Mouse (Mus musculus) embryonic facial prominence, embryonic 13.5 days (tissue): ENCODE data around the gene Rcc2. TPM values are rescaled to one million over a fixed set of nuclear protein-coding genes. Genes with fewer than 3 reads are reported as not detected.

Experiments used
- ATAC-seq: fragments of 200-750 bp; cut with Nextera tagmentation; 2 replicates; pipeline ENCODE4 v1.8.0; 2017; ENCODE audit warnings: low read depth; ENCODE audit not compliant: insufficient number of reproducible peaks, insufficient read depth, low FRiP score, low TSS enrichment
- H3K27ac ChIP-seq: fragments of 300-500 bp; sonication (generic); 2 replicates; pipeline ENCODE4 v1.5.1; 2015; ENCODE audit warnings: moderate library complexity, mild to moderate bottlenecking, inconsistent platforms
- H3K27me3 ChIP-seq: fragments of 300-500 bp; sonication (generic); 2 replicates; pipeline ENCODE4 v1.6.1; 2015; ENCODE audit warnings: mild to moderate bottlenecking, inconsistent platforms
- H3K36me3 ChIP-seq: fragments of 300-500 bp; sonication (generic); 2 replicates; pipeline ENCODE4 v1.6.1; 2015; ENCODE audit warnings: mild to moderate bottlenecking, inconsistent platforms
- H3K4me1 ChIP-seq: fragments of 300-500 bp; sonication (generic); 2 replicates; pipeline ENCODE4 v1.6.1; 2015; ENCODE audit warnings: inconsistent platforms
- H3K4me2 ChIP-seq: fragments of 300-500 bp; sonication (generic); 2 replicates; pipeline ENCODE4 v1.6.1; 2015; ENCODE audit warnings: moderate library complexity, mild to moderate bottlenecking, inconsistent platforms
- H3K4me3 ChIP-seq: fragments of 300-500 bp; sonication (generic); 2 replicates; pipeline ENCODE4 v1.5.1; 2015; ENCODE audit warnings: mild to moderate bottlenecking, inconsistent platforms
- H3K9ac ChIP-seq: fragments of 300-500 bp; sonication (generic); 2 replicates; pipeline ENCODE4 v1.6.1; 2015; ENCODE audit warnings: mild to moderate bottlenecking, inconsistent platforms
- H3K9me3 ChIP-seq: fragments of 300-500 bp; sonication (generic); 2 replicates; pipeline ENCODE4 v1.6.1; 2016; ENCODE audit warnings: inconsistent platforms
- WGBS: fragments of 180-500 bp; shearing (Covaris S2); methylation state at CpG from one replicate; pipeline ENCODE4 v1.1.7; 2015; ENCODE audit warnings: mixed read lengths; 5-methylcytosine and 5-hydroxymethylcytosine counted together
- polyA plus RNA-seq: library from polyadenylated mRNA; unstranded; fragments of >200 nt; fragmentation: Nextera tagmentation; extraction: Ambion mirVana; gene quantifications from 2 replicates; pipeline ENCODE4 v1.2.1, GENCODE M21; 2015

Gene Rcc2
- polyA plus RNA-seq = 43.5 and 44.2 TPM in 2 replicates

DNA sequence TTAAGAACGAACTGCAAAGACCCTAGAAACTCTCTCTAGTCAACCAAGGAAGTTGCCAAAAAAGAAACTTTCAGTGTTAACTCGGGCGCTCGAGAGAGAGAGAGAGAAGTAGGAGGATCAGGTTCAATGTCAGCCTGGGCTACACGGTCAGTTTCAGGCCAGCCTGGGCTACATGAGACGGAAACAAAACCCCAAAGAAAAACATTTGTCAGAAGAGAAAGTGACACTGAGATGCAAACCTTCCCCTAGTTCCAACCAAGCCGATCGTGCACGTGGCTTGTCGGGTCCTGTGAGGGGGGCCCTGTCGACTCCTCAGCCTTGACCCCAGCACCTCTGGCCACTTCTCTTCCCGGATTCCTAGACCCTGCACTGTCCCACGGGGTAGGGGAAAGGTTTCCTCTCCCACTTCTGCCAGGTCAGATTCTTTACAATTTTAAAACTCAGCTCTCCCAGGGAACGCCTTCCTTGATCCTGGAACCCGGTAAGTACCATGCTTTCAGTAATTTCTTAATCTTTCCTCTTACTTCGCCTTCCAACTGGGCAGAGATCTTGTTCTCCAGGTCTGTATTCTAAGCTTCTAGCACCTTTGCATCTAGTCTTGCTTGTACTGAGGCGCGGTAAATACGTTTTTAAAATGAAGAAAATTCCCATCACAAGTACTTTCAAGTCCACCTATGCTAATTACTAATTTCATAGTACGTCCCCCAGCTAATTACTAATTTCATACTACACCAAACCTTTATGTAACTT, at the start of gene Rcc2:
Gene Rcc2 (plus strand): TSS at position 273 of the 750 bp plus-strand sequence.
- H3K4me3 ChIP-seq = peak within 1 kb of the TSS; percentile 94
- peak within 1 kb of the TSS; percentile 97 for H3K9ac ChIP-seq
- peak within 1 kb of the TSS; percentile 99 for H3K27ac ChIP-seq
- H3K4me2 ChIP-seq = peak within 1 kb of the TSS; percentile 92
- peaks cover 44% of the 10 kb centered on the region for H3K4me1 ChIP-seq
- ATAC-seq = no peak
- WGBS = 4% methylated on average over 20 of the region's 20 CpGs
- peaks cover 13% of the 10 kb centered on the region for H3K36me3 ChIP-seq
- peaks cover 17% of the 10 kb centered on the region; the same call in 1 of the 2 replicates for H3K27me3 ChIP-seq
- no peaks in the 10 kb centered on the region for H3K9me3 ChIP-seq

- no peaks in the 10 kb centered on the region for H3K27me3 ChIP-seq
- H3K4me1 ChIP-seq = peaks cover 40% of the 10 kb centered on the region
- H3K9me3 ChIP-seq = no peaks in the 10 kb centered on the region
- H3K36me3 ChIP-seq = no peaks in the 10 kb centered on the region
- no peak overlapping the region for H3K4me2 ChIP-seq
- 34% methylated on average over 14 of the region's 14 CpGs for WGBS
- no peak overlapping the region for H3K9ac ChIP-seq
- no peak for ATAC-seq
- no peak overlapping the region for H3K4me3 ChIP-seq
- H3K27ac ChIP-seq = peak overlapping the region; percentile 28; the same call in 1 of the 2 replicates
These were observed 46.3 kb upstream of the Rcc2 start for GRCm38 (mm10) chr4:140653835-140654583.

DNA sequence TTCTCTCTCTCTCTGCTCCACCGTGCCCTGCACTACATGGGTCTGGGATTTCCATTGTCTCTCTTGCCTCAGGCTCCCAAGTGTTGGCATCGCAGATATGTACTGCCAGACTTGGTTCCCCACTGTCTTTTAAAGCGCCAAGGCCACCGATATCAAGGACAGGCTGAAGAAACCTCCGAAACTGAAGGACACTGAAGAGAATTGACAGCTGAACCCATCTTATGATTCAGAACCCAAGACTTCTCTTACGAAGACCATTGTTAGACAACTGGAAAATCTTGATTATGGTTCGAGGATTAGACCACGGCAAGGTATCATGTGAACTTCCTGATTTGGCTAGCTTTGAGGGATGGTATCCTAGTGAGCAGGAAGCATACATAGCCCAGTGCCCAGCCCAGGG, 45.5 kb upstream of the Rcc2 start:
- 57% methylated on average over 8 of the region's 8 CpGs for WGBS
- H3K4me2 ChIP-seq = no peak overlapping the region
- no peak overlapping the region for H3K9ac ChIP-seq
- H3K27me3 ChIP-seq = no peaks in the 10 kb centered on the region
- H3K27ac ChIP-seq = no peak overlapping the region
- no peak overlapping the region for H3K4me3 ChIP-seq
- H3K9me3 ChIP-seq = no peaks in the 10 kb centered on the region
- no peak for ATAC-seq
- H3K4me1 ChIP-seq = peaks cover 36% of the 10 kb centered on the region
- no peaks in the 10 kb centered on the region for H3K36me3 ChIP-seq

GRCm38 (mm10) chr4:140656529-140656928, 43.8 kb upstream of the Rcc2 start:
- no peak for ATAC-seq
- Histone ChIP-seq H3K4me3 (no peak overlapping the region), H3K9me3 (no peaks in the 10 kb centered on the region), H3K36me3 (no peaks in the 10 kb centered on the region), H3K27me3 (no peaks in the 10 kb centered on the region), H3K4me2 (no peak overlapping the region), H3K27ac (no peak overlapping the region), H3K9ac (no peak overlapping the region), H3K4me1 (peaks cover 39% of the 10 kb centered on the region)
- 75% methylated on average over 8 of the region's 8 CpGs for WGBS

DNA sequence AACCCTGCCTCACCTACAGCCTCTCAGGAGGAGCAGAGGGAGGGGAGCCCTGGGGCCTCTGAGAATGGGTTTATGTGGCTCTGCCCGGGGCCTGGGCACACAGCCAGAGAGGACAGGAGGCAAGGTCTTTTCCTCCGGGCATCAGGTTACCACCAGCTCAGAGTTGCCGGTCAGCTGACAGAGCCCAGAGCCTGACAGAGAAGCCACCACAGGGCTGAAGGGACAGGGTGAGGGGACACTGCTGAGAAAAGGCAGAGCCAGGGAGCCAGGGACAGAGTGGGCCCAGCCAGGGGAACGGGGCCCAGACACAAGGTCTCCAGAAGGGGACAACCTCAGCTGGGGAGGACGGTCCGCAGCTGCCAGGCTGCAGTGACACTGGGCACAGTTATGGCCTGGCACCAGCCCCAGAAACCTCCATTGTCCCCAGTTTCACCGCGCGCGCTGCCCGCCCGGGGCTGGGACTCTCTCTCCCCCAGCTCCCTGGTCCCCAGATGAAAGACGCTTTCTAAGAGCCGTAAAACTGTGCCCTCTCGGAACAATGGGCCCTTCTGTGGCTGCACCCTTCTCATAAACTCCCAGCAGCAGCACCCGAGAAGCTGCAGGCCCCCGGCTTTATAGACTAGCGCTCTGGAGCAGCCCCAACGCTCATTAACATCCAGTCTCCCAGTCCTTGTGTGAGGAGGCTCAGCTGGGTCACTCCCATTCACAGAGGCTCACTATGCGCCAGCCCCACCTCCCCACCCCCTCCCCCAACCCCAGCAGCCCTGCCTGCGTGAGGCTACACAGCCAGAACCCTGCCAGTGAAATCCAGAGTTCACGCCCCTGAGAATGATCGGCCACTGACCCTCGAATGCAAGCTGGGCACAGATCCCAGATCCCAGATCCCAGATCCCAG, 42.4 kb upstream of the Rcc2 start:
- peaks cover 50% of the 10 kb centered on the region for H3K4me1 ChIP-seq
- peak overlapping the region; percentile 12; the same call in 1 of the 2 replicates for H3K4me3 ChIP-seq
- H3K9me3 ChIP-seq = no peaks in the 10 kb centered on the region
- no peaks in the 10 kb centered on the region for H3K27me3 ChIP-seq
- peak; percentile 33; the same call in 1 of the 2 replicates for ATAC-seq
- peak overlapping the region; percentile 44 for H3K4me2 ChIP-seq
- H3K9ac ChIP-seq = peak overlapping the region; percentile 63; the same call in 1 of the 2 replicates
- 9% methylated on average over 24 of the region's 24 CpGs for WGBS
- H3K36me3 ChIP-seq = no peaks in the 10 kb centered on the region
- H3K27ac ChIP-seq = peak overlapping the region; percentile 85

GRCm38 (mm10) chr4:140661406-140662022, 38.8 kb upstream of the Rcc2 start:
- Histone ChIP-seq H3K27ac (no peak overlapping the region), H3K9ac (0 out of 2 replicates have a peak overlapping the region, but pooled peaks have one; percentile 17), H3K4me1 (peaks cover 36% of the 10 kb centered on the region), H3K9me3 (no peaks in the 10 kb centered on the region), H3K36me3 (no peaks in the 10 kb centered on the region), H3K4me3 (no peak overlapping the region), H3K4me2 (no peak overlapping the region), H3K27me3 (no peaks in the 10 kb centered on the region)
- 66% methylated on average over 18 of the region's 18 CpGs for WGBS
- no peak for ATAC-seq

GRCm38 (mm10) chr4:140662453-140662852, 37.9 kb upstream of the Rcc2 start:
- H3K27me3 ChIP-seq = no peaks in the 10 kb centered on the region
- H3K4me1 ChIP-seq = peaks cover 32% of the 10 kb centered on the region
- H3K9ac ChIP-seq = 0 out of 2 replicates have a peak overlapping the region, but pooled peaks have one; percentile 11
- no peaks in the 10 kb centered on the region for H3K9me3 ChIP-seq
- H3K27ac ChIP-seq = no peak overlapping the region
- H3K4me2 ChIP-seq = no peak overlapping the region
- no peaks in the 10 kb centered on the region for H3K36me3 ChIP-seq
- 27% methylated on average over 7 of the region's 7 CpGs for WGBS
- no peak overlapping the region for H3K4me3 ChIP-seq
- no peak for ATAC-seq

DNA sequence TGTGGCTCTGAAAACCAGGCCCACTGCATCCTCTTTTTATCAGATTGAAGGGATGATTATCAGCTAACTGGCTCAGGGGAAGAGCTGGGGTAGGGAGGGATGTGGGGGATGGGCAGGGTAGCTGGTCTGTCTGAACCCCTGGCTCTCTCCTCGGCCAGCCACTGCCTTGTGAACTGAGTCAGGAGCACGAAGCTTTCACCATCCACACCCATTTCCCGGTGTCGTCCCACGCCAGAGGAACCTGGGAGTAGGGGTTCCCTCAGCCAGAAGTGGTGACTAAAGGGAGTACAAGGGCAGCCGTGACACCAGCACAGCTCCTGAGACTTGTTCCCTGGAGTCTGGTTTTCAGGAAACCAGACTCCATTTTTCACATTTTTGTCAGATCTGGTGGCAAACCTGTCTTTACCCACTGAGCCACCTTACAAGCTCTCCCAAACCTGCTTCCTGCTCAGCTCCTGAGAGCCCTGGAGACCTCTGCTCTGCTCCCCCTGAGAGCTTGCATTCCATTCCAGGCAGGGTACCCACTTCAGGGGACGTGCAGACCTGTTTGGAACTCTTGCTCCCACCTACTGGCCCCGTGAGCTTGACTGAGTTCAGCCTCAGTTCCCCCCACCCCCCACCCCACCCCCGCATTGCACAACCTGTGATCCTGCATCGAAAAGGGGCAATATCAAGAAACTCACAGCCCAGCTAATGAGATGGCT, 37.3 kb upstream of the Rcc2 start:
- no peak for ATAC-seq
- 26% methylated on average over 10 of the region's 10 CpGs for WGBS
- no peaks in the 10 kb centered on the region for H3K9me3 ChIP-seq
- no peak overlapping the region for H3K4me2 ChIP-seq
- H3K27me3 ChIP-seq = no peaks in the 10 kb centered on the region
- 0 out of 2 replicates have a peak overlapping the region, but pooled peaks have one; percentile 11 for H3K9ac ChIP-seq
- H3K4me3 ChIP-seq = no peak overlapping the region
- no peaks in the 10 kb centered on the region for H3K36me3 ChIP-seq
- peaks cover 27% of the 10 kb centered on the region for H3K4me1 ChIP-seq
- H3K27ac ChIP-seq = no peak overlapping the region

- Histone ChIP-seq H3K4me3 (no peak overlapping the region), H3K27me3 (no peaks in the 10 kb centered on the region), H3K9me3 (no peaks in the 10 kb centered on the region), H3K4me1 (peaks cover 17% of the 10 kb centered on the region), H3K9ac (no peak overlapping the region), H3K36me3 (no peaks in the 10 kb centered on the region), H3K27ac (no peak overlapping the region), H3K4me2 (no peak overlapping the region)
- 79% methylated on average over 7 of the region's 7 CpGs for WGBS
- no peak for ATAC-seq
These were observed 35.3 kb upstream of the Rcc2 start for GRCm38 (mm10) chr4:140665053-140665452.

- ATAC-seq = no peak
- no peaks in the 10 kb centered on the region for H3K9me3 ChIP-seq
- H3K4me1 ChIP-seq = peaks cover 17% of the 10 kb centered on the region
- no peaks in the 10 kb centered on the region for H3K36me3 ChIP-seq
- H3K27me3 ChIP-seq = no peaks in the 10 kb centered on the region
- no peak within 1 kb of the TSS for H3K4me3 ChIP-seq
- no peak within 1 kb of the TSS for H3K9ac ChIP-seq
- WGBS = 69% methylated on average over 11 of the region's 11 CpGs
- no peak within 1 kb of the TSS for H3K27ac ChIP-seq
- H3K4me2 ChIP-seq = no peak within 1 kb of the TSS; the same call in 1 of the 2 replicates
These were observed 34.6 kb upstream of the Rcc2 start, which contains the start of gene Arhgef10l for GRCm38 (mm10) chr4:140665760-140666159. TSS of gene Arhgef10l (minus strand) at chr4:140666012.
